Mouse (Mus musculus): ENCODE measurements around the gene Arrdc3. TPM values are rescaled to one million over a fixed set of nuclear protein-coding genes. Genes with fewer than 3 reads are reported as not detected.
A peak's percentile ranks its signal among the peaks of the same experiment; 100 is the strongest.
"Not testable (repeated sequence)": the region's sequence is repeated elsewhere in the genome, so short reads cannot be mapped to it uniquely, and the experiment has no call there.

Gene Arrdc3
- polyA plus RNA-seq, 1 experiment from 2014 or later, result 94.9 TPM

GRCm38 (mm10) chr13:80885834-80886663 is 2.9 kb downstream of the Arrdc3 start:
- peak overlapping the region; percentile 58 for H3K4me2 ChIP-seq
- H3K9ac ChIP-seq (replicated peaks), result peak overlapping the region; percentile 99
- H3K4me1 ChIP-seq (replicated peaks), result no peaks in the 10 kb centered on the region; the same call in 1 of the 2 replicates
- peak; percentile 96 for ATAC-seq (ENCODE audit: insufficient number of reproducible peaks, insufficient read depth, low FRiP score, low TSS enrichment, low read depth)
- WGBS, result under 1% methylated on average over 72 of the region's 72 CpGs
- no peaks in the 10 kb centered on the region for H3K27me3 ChIP-seq
- H3K4me3 ChIP-seq (replicated peaks), result peak overlapping the region; percentile 77
- no peaks in the 10 kb centered on the region for H3K9me3 ChIP-seq
- peak overlapping the region; percentile 100 for H3K27ac ChIP-seq
- peaks cover 25% of the 10 kb centered on the region for H3K36me3 ChIP-seq

GRCm38 (mm10) chr13:80886664-80887210 is 3.6 kb downstream of the Arrdc3 start:
- H3K36me3 ChIP-seq, result peaks cover 31% of the 10 kb centered on the region
- 25% methylated on average over 6 of the region's 6 CpGs for WGBS
- no peaks in the 10 kb centered on the region for H3K9me3 ChIP-seq
- no peaks in the 10 kb centered on the region for H3K27me3 ChIP-seq
- H3K27ac ChIP-seq, result peak overlapping the region; percentile 100
- ATAC-seq (ENCODE audit: insufficient number of reproducible peaks, insufficient read depth, low FRiP score, low TSS enrichment, low read depth), result no peak
- H3K4me2 ChIP-seq, result peak overlapping the region; percentile 58
- H3K4me1 ChIP-seq (replicated peaks), result no peaks in the 10 kb centered on the region; the same call in 1 of the 2 replicates
- peak overlapping the region; percentile 77 for H3K4me3 ChIP-seq (replicated peaks)
- H3K9ac ChIP-seq (replicated peaks), result peak overlapping the region; percentile 99

GRCm38 (mm10) chr13:80887842-80888241 is 4.7 kb downstream of the Arrdc3 start:
- H3K4me2 ChIP-seq, result no peak overlapping the region
- H3K9ac ChIP-seq (replicated peaks), result no peak overlapping the region
- H3K4me1 ChIP-seq (replicated peaks), result no peaks in the 10 kb centered on the region; the same call in 1 of the 2 replicates
- H3K4me3 ChIP-seq (replicated peaks), result no peak overlapping the region
- 79% methylated on average over 2 of the region's 2 CpGs for WGBS
- peaks cover 39% of the 10 kb centered on the region for H3K36me3 ChIP-seq
- no peaks in the 10 kb centered on the region for H3K27me3 ChIP-seq
- no peaks in the 10 kb centered on the region for H3K9me3 ChIP-seq
- no peak for ATAC-seq (ENCODE audit: insufficient number of reproducible peaks, insufficient read depth, low FRiP score, low TSS enrichment, low read depth)
- H3K27ac ChIP-seq, result no peak overlapping the region

GRCm38 (mm10) chr13:80894928-80895327 is 11.7 kb downstream of the Arrdc3 start:
- not testable (repeated sequence) for H3K4me2 ChIP-seq; ATAC-seq (ENCODE audit: insufficient number of reproducible peaks, insufficient read depth, low FRiP score, low TSS enrichment, low read depth); H3K27me3 ChIP-seq; H3K9me3 ChIP-seq; H3K4me3 ChIP-seq (replicated peaks); H3K27ac ChIP-seq; H3K4me1 ChIP-seq (replicated peaks); H3K9ac ChIP-seq (replicated peaks)
- H3K36me3 ChIP-seq, result peaks cover 71% of the 10 kb centered on the region
- WGBS, result 93% methylated on average over 3 of the region's 3 CpGs

- ATAC-seq (ENCODE audit: insufficient number of reproducible peaks, insufficient read depth, low FRiP score, low TSS enrichment, low read depth), result no peak
- Histone ChIP-seq H3K36me3 (peaks cover 49% of the 10 kb centered on the region), H3K9me3 (no peaks in the 10 kb centered on the region)
These were observed 14.2 kb downstream of the Arrdc3 start for GRCm38 (mm10) chr13:80897411-80897810.

GRCm38 (mm10) chr13:80898095-80898494 is 14.9 kb downstream of the Arrdc3 start:
- WGBS, result 81% methylated on average over 4 of the region's 4 CpGs
- no peaks in the 10 kb centered on the region for H3K4me1 ChIP-seq (replicated peaks)
- H3K36me3 ChIP-seq, result peaks cover 44% of the 10 kb centered on the region
- H3K4me2 ChIP-seq, result no peak overlapping the region
- no peak overlapping the region for H3K9ac ChIP-seq (replicated peaks)
- H3K4me3 ChIP-seq (replicated peaks), result no peak overlapping the region
- no peak overlapping the region for H3K27ac ChIP-seq
- no peaks in the 10 kb centered on the region for H3K9me3 ChIP-seq
- no peaks in the 10 kb centered on the region for H3K27me3 ChIP-seq
- no peak for ATAC-seq (ENCODE audit: insufficient number of reproducible peaks, insufficient read depth, low FRiP score, low TSS enrichment, low read depth)

More at GRCm38 (mm10) chr13:80897411-80897810, 14.2 kb downstream of the Arrdc3 start:
- WGBS, result 80% methylated on average over 1 of the region's 1 CpGs
- no peaks in the 10 kb centered on the region for H3K4me1 ChIP-seq (replicated peaks)
- no peak overlapping the region for H3K27ac ChIP-seq
- no peak overlapping the region for H3K4me2 ChIP-seq
- H3K9ac ChIP-seq (replicated peaks), result no peak overlapping the region
- no peak overlapping the region for H3K4me3 ChIP-seq (replicated peaks)
- H3K27me3 ChIP-seq, result no peaks in the 10 kb centered on the region

- Histone ChIP-seq H3K9ac (replicated peaks) (no peak overlapping the region), H3K27me3 (no peaks in the 10 kb centered on the region)
- 94% methylated on average over 2 of the region's 2 CpGs for WGBS
These were observed 16.3 kb downstream of the Arrdc3 start for GRCm38 (mm10) chr13:80899435-80900029.

GRCm38 (mm10) chr13:80901432-80901831 is 18.2 kb downstream of the Arrdc3 start:
- H3K36me3 ChIP-seq, result peaks cover 18% of the 10 kb centered on the region; the same call in 1 of the 2 replicates
- no peak for ATAC-seq (ENCODE audit: insufficient number of reproducible peaks, insufficient read depth, low FRiP score, low TSS enrichment, low read depth)
- H3K4me2 ChIP-seq, result no peak overlapping the region
- 84% methylated on average over 4 of the region's 4 CpGs for WGBS
- H3K27me3 ChIP-seq, result no peaks in the 10 kb centered on the region
- no peak overlapping the region for H3K27ac ChIP-seq
- no peak overlapping the region for H3K4me3 ChIP-seq (replicated peaks)
- H3K9ac ChIP-seq (replicated peaks), result no peak overlapping the region
- H3K9me3 ChIP-seq, result no peaks in the 10 kb centered on the region
- H3K4me1 ChIP-seq (replicated peaks), result peaks cover 3% of the 10 kb centered on the region; the same call in 1 of the 2 replicates

More at GRCm38 (mm10) chr13:80899435-80900029, 16.3 kb downstream of the Arrdc3 start:
- no peak overlapping the region for H3K27ac ChIP-seq
- H3K9me3 ChIP-seq, result no peaks in the 10 kb centered on the region
- peaks cover 3% of the 10 kb centered on the region; the same call in 1 of the 2 replicates for H3K4me1 ChIP-seq (replicated peaks)
- H3K4me3 ChIP-seq (replicated peaks), result no peak overlapping the region
- peaks cover 29% of the 10 kb centered on the region for H3K36me3 ChIP-seq
- ATAC-seq (ENCODE audit: insufficient number of reproducible peaks, insufficient read depth, low FRiP score, low TSS enrichment, low read depth), result no peak
- H3K4me2 ChIP-seq, result no peak overlapping the region

- Histone ChIP-seq H3K4me1 (replicated peaks) (peaks cover 3% of the 10 kb centered on the region; the same call in 1 of the 2 replicates), H3K4me3 (replicated peaks) (no peak overlapping the region), H3K4me2 (no peak overlapping the region), H3K9ac (replicated peaks) (no peak overlapping the region), H3K9me3 (no peaks in the 10 kb centered on the region), H3K27ac (no peak overlapping the region), H3K27me3 (no peaks in the 10 kb centered on the region), H3K36me3 (peaks cover 7% of the 10 kb centered on the region; the same call in 1 of the 2 replicates)
- 95% methylated on average over 3 of the region's 3 CpGs for WGBS
- no peak for ATAC-seq (ENCODE audit: insufficient number of reproducible peaks, insufficient read depth, low FRiP score, low TSS enrichment, low read depth)
These were observed 19.6 kb downstream of the Arrdc3 start for GRCm38 (mm10) chr13:80902796-80903195.

GRCm38 (mm10) chr13:80913361-80913760 is 30.2 kb downstream of the Arrdc3 start:
- Histone ChIP-seq H3K36me3 (no peaks in the 10 kb centered on the region), H3K9ac (replicated peaks) (no peak overlapping the region), H3K4me1 (replicated peaks) (no peaks in the 10 kb centered on the region), H3K27ac (no peak overlapping the region), H3K27me3 (no peaks in the 10 kb centered on the region), H3K4me3 (replicated peaks) (no peak overlapping the region), H3K4me2 (no peak overlapping the region), H3K9me3 (no peaks in the 10 kb centered on the region)
- no peak for ATAC-seq (ENCODE audit: insufficient number of reproducible peaks, insufficient read depth, low FRiP score, low TSS enrichment, low read depth)

GRCm38 (mm10) chr13:80920939-80921338 is 37.8 kb downstream of the Arrdc3 start:
- no peak overlapping the region for H3K9ac ChIP-seq (replicated peaks)
- no peaks in the 10 kb centered on the region for H3K9me3 ChIP-seq
- H3K4me1 ChIP-seq (replicated peaks), result no peaks in the 10 kb centered on the region
- H3K27me3 ChIP-seq, result no peaks in the 10 kb centered on the region
- H3K27ac ChIP-seq, result no peak overlapping the region
- H3K4me2 ChIP-seq, result no peak overlapping the region
- ATAC-seq (ENCODE audit: insufficient number of reproducible peaks, insufficient read depth, low FRiP score, low TSS enrichment, low read depth), result no peak
- 88% methylated on average over 6 of the region's 6 CpGs for WGBS
- H3K36me3 ChIP-seq, result no peaks in the 10 kb centered on the region
- H3K4me3 ChIP-seq (replicated peaks), result no peak overlapping the region
